Mouse (Mus musculus) hindbrain, postnatal 0 days (tissue): ENCODE data around the gene Neurl4. TPM values are rescaled to one million over a fixed set of nuclear protein-coding genes. Genes with fewer than 3 reads are reported as not detected.
A peak's percentile ranks its signal among the peaks of the same experiment; 100 is the strongest.
"Not testable (repeated sequence)": the region's sequence is repeated elsewhere in the genome, so short reads cannot be mapped to it uniquely, and the experiment has no call there.

Experiments used
- ATAC-seq: fragments of 200-750 bp; cut with Nextera tagmentation; 2 replicates; pipeline ENCODE4 v1.8.0; 2017; ENCODE audit warnings: mild to moderate bottlenecking, moderate TSS enrichment, moderate library complexity
- DNase-seq: peaks from one replicate; pipeline ENCODE4 v3.0.0-alpha.2; 2015; ENCODE audit warnings: low spot score
- H3K27ac ChIP-seq: fragments of 300-500 bp; sonication (generic); 2 replicates; pipeline ENCODE4 v1.5.1; 2014; ENCODE audit warnings: mild to moderate bottlenecking
- H3K27me3 ChIP-seq: fragments of 300-500 bp; sonication (generic); 2 replicates; pipeline ENCODE4 v1.6.1; 2014; ENCODE audit warnings: low read length, mixed read lengths; ENCODE audit not compliant: insufficient read depth
- H3K36me3 ChIP-seq: fragments of 300-500 bp; sonication (generic); 2 replicates; pipeline ENCODE4 v1.6.1; 2014; ENCODE audit warnings: low read length, mixed read lengths; ENCODE audit not compliant: insufficient read depth
- H3K4me1 ChIP-seq: fragments of 300-500 bp; sonication (generic); 2 replicates; pipeline ENCODE4 v1.6.1; 2014; ENCODE audit warnings: antibody characterized with exemption, low read length, mixed read lengths; ENCODE audit not compliant: insufficient read depth
- H3K4me2 ChIP-seq: fragments of 300-500 bp; sonication (generic); 2 replicates; pipeline ENCODE4 v1.6.1; 2014; ENCODE audit warnings: low read depth, mild to moderate bottlenecking, low read length, moderate library complexity, mixed read lengths
- H3K4me3 ChIP-seq: fragments of 300-500 bp; sonication (generic); 2 replicates; pipeline ENCODE4 v1.5.1; 2014; ENCODE audit warnings: low read length
- H3K9ac ChIP-seq: fragments of 300-500 bp; sonication (generic); replicated peaks from 2 replicates; pipeline ENCODE4 v1.6.1; 2014; ENCODE audit warnings: mild to moderate bottlenecking, low read length, moderate library complexity, mixed read lengths
- H3K9me3 ChIP-seq: fragments of 300-500 bp; sonication (generic); 2 replicates; pipeline ENCODE4 v1.6.1; 2016; ENCODE audit warnings: low read length, mixed read lengths
- CTCF ChIP-seq: IDR thresholded peaks from 2 replicates; pipeline ENCODE4 v1.5.1; 2016; ENCODE audit warnings: antibody characterized with exemption, control low read depth, low read depth
- WGBS: fragments of 180-500 bp; shearing (Covaris S2); extraction: QIAGEN DNeasy Blood & Tissue Kit; methylation state at CpG from one replicate; pipeline ENCODE4 v1.1.7; 2014; 5-methylcytosine and 5-hydroxymethylcytosine counted together
- polyA plus RNA-seq: library from polyadenylated mRNA; unstranded; fragments of >200 nt; fragmentation: Nextera tagmentation; extraction: Ambion mirVana; gene quantifications from 2 replicates; pipeline ENCODE4 v1.2.1, GENCODE M21; 2015
- total RNA-seq: library from RNA; depleted of rRNA; stranded (reverse); fragments of >200 nt; gene quantifications from 2 replicates; pipeline ENCODE4 v1.2.3, GENCODE M21; 2014

Neurl4 gene
- total and polyA plus RNA-seq, 2 experiments from 2014 or later: 11.9 to 118 TPM

DNA sequence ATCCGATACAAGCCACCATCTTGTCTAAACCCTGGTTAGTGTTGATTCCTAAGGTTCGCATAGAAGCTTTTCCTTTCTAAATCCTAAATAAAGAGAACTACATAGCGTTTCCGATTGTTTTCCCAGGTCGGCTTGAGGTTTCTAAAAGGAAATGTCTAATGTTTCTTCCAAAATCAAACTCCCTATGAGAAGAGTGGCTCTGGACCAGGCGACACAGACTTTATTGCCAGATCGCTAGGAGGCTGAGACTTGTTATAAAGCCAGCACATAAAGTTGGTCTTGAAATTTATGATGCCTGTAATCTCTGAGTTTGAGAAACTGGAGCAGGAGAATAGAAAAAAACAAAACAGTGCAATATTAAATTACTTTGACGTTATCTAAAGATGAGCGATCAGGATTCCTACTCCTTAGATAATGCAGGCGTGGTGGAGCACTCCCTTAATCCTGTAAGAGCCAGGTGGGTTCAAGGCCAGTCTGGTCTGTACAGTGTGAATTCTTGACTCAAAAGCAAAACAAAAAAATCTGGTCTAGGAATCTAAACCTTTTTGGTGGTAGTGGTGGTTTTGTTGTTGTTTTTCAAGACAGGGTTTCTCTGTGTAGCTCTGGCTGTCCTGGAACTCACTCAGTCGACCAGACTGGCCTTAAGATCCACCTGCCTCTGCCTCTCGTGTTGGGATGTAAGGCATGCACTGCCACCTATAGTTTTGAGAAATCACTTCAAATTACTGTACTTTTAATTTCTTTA lies 21.3 kb downstream of the Neurl4 start:
- peak overlapping the region; percentile 63 for H3K4me2 ChIP-seq
- DNase-seq (no peak), ATAC-seq (no peak)
- H3K4me1 ChIP-seq: peaks cover 10% of the 10 kb centered on the region
- peak; percentile 25 for TF ChIP-seq CTCF
- H3K9me3 ChIP-seq: no peaks in the 10 kb centered on the region
- H3K9ac ChIP-seq: peak overlapping the region; percentile 53
- peaks cover 17% of the 10 kb centered on the region for H3K36me3 ChIP-seq
- H3K27ac ChIP-seq: peak overlapping the region; percentile 87
- no peaks in the 10 kb centered on the region for H3K27me3 ChIP-seq
- 4% methylated on average over 12 of the region's 12 CpGs for WGBS
- peak overlapping the region; percentile 85 for H3K4me3 ChIP-seq

DNA sequence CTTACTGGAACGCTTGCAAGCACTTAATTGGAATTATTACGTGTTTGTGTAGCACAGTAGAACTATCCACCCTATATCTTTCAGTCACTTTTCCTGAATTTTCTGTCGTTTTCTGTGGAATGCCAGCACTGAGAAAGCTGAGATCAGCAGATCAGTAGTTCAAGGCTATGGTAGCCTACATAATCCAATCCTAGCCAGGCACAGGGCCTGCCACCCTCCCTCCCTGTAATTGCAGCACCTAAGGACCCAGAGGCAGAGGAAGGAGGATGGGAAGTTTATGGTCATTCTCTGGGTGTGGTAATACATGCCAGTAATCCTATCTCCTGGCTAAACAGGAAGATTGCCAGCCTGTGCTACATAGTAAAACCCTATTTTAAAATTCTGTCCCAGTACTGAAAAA lies 21.9 kb downstream of the Neurl4 start:
- ATAC-seq (no peak), DNase-seq (no peak)
- 63% methylated on average over 3 of the region's 3 CpGs for WGBS
- no peak overlapping the region for H3K27ac ChIP-seq
- H3K9ac ChIP-seq: no peak overlapping the region
- TF ChIP-seq CTCF: no peak
- peak overlapping the region; percentile 63; the same call in 1 of the 2 replicates for H3K4me2 ChIP-seq
- peaks cover 10% of the 10 kb centered on the region for H3K4me1 ChIP-seq
- peaks cover 11% of the 10 kb centered on the region for H3K36me3 ChIP-seq
- no peaks in the 10 kb centered on the region for H3K9me3 ChIP-seq
- no peak overlapping the region for H3K4me3 ChIP-seq
- H3K27me3 ChIP-seq: no peaks in the 10 kb centered on the region

DNA sequence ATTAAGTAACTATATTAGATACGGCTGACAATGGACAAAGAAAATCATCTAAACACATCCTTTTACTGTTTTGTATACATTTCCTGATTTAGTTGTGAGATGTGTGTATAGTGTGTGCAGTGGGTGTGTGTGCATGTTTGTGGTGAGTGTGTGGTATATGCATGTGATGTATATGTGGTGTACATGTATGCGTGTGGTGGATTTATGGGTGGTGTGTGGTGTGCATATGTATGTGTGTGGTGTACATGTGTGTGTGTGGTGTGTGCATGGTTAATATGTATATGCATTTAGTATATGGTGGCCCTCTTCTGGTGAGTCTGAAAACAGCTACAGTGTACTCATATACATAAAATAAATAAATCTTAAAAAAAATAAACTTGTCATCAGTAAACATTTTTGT lies 26.6 kb downstream of the Neurl4 start:
- no peak for TF ChIP-seq CTCF
- no peak overlapping the region for H3K4me2 ChIP-seq
- DNase-seq (no peak), ATAC-seq (no peak)
- no peaks in the 10 kb centered on the region for H3K9me3 ChIP-seq
- no peak overlapping the region for H3K4me3 ChIP-seq
- H3K4me1 ChIP-seq: peaks cover under 1% of the 10 kb centered on the region; the same call in 1 of the 2 replicates
- H3K27me3 ChIP-seq: no peaks in the 10 kb centered on the region
- no peaks in the 10 kb centered on the region for H3K36me3 ChIP-seq
- H3K9ac ChIP-seq: no peak overlapping the region
- H3K27ac ChIP-seq: no peak overlapping the region
- 99% methylated on average over 2 of the region's 2 CpGs for WGBS

GRCm38 (mm10) chr11:69929712-69930111 lies 28.8 kb downstream of the Neurl4 start:
- Histone ChIP-seq H3K4me2 (no peak overlapping the region), H3K36me3 (no peaks in the 10 kb centered on the region), H3K9me3 (no peaks in the 10 kb centered on the region), H3K4me3 (no peak overlapping the region), H3K4me1 (no peaks in the 10 kb centered on the region), H3K27me3 (0 out of 2 replicates have a peak, but pooled peaks cover under 1% of the 10 kb centered on the region), H3K9ac (no peak overlapping the region), H3K27ac (no peak overlapping the region)
- TF ChIP-seq CTCF: no peak
- 86% methylated on average over 4 of the region's 4 CpGs for whole genome bisulfite sequencing
- ATAC-seq: no peak
- no peak for DNase-seq

- 90% methylated on average over 8 of the region's 8 CpGs for WGBS
- H3K4me3 ChIP-seq, H3K4me1 ChIP-seq, DNase-seq, H3K27me3 ChIP-seq, H3K9ac ChIP-seq, H3K9me3 ChIP-seq, ATAC-seq, H3K36me3 ChIP-seq, H3K27ac ChIP-seq, H3K4me2 ChIP-seq: not testable (repeated sequence)
Observed at GRCm38 (mm10) chr11:69930176-69930575, 29.3 kb downstream of the Neurl4 start.

DNA sequence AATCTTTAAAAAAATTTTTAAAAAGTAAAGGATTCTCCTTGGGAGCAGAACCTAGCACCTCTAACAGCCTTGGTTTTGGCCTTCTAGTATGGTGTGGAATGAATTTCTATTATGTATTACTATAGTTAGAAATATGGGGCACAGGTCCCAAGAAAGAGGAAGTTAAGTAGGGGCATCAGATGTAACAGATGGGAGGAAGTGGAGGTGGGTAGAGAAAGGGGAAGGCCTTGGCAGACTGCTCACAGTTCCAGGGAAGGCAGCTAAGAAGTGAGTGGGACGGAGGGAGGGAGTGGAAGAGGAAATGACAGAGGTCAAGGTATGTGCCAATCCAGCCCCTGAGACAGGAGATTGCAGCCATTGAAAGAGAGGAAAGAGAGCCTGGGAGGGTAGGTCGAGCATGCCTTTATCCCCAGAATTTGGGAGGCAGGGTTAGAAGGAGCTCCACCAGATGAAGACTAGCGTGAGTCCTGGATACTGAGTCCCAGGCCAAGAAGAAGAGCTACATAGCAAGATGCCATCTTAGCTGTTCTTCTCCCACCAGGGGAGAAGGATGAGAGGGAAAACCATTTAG lies 30.2 kb downstream of the Neurl4 start:
- peaks cover 7% of the 10 kb centered on the region; the same call in 1 of the 2 replicates for H3K4me1 ChIP-seq
- no peaks in the 10 kb centered on the region for H3K9me3 ChIP-seq
- H3K27me3 ChIP-seq: peaks cover 6% of the 10 kb centered on the region; the same call in 1 of the 2 replicates
- H3K9ac ChIP-seq: no peak overlapping the region
- H3K36me3 ChIP-seq: no peaks in the 10 kb centered on the region
- no peak for ATAC-seq
- no peak for DNase-seq
- no peak for TF ChIP-seq CTCF
- H3K4me2 ChIP-seq: no peak overlapping the region
- 69% methylated on average over 3 of the region's 3 CpGs for WGBS
- H3K27ac ChIP-seq: no peak overlapping the region
- H3K4me3 ChIP-seq: no peak overlapping the region

- no peak for TF ChIP-seq CTCF
- WGBS: 74% methylated on average over 8 of the region's 8 CpGs
- H3K9ac ChIP-seq: no peak overlapping the region
Observed at GRCm38 (mm10) chr11:69931769-69932168, 30.9 kb downstream of the Neurl4 start.

More at GRCm38 (mm10) chr11:69931769-69932168, 30.9 kb downstream of the Neurl4 start:
- Histone ChIP-seq H3K36me3 (no peaks in the 10 kb centered on the region), H3K9me3 (no peaks in the 10 kb centered on the region), H3K27me3 (peaks cover 6% of the 10 kb centered on the region; the same call in 1 of the 2 replicates), H3K4me2 (no peak overlapping the region), H3K4me3 (no peak overlapping the region), H3K27ac (no peak overlapping the region), H3K4me1 (peaks cover 14% of the 10 kb centered on the region; the same call in 1 of the 2 replicates)
- DNase-seq (no peak), ATAC-seq (no peak)
